Mouse (Mus musculus) erythroblast, adult 5-6 weeks (primary cell): Measurements from ENCODE around the gene Ogg1. TPM values are rescaled to one million over a fixed set of nuclear protein-coding genes. Genes with fewer than 3 reads are reported as not detected.

Experiments
- ATAC-seq: replicated peaks from 2 replicates; pipeline ENCODE4 v1.8.0; 2016; ENCODE audit warnings: moderate number of reproducible peaks, mild to moderate bottlenecking, moderate TSS enrichment, inconsistent platforms; ENCODE audit not compliant: poor library complexity, low FRiP score, severe bottlenecking
- total RNA-seq, 2 experiments: library from RNA; stranded (forward) in 1 of 2; stranded (reverse) in 1 of 2; fragments of 150-400 nt in 1 of 2; fragments of 200-764, 138-1000 nt in 1 of 2; gene quantifications; 2 replicates each; pipeline versions ENCODE4 v1.2.3 to v1.2.4; 2015 to 2017; ENCODE audit warnings: low replicate concordance in 2 of 2

Ogg1 gene
- total RNA-seq (2015; ENCODE audit: low replicate concordance), result 0.63 and 3.1 TPM in 2 replicates
- 7.6 TPM in 1 of 2 replicates, not detected in the other for total RNA-seq (2017; ENCODE audit: low replicate concordance)

- peak; percentile 94 for ATAC-seq
Measured at GRCm38 (mm10) chr6:113326533-113327315, at the start of gene Ogg1. Gene Ogg1, plus strand, starts transcription at chr6:113326972.

GRCm38 (mm10) chr6:113281676-113282075 is 45.1 kb upstream of the Ogg1 start:
- no peak for ATAC-seq

- no peak for ATAC-seq
Measured at GRCm38 (mm10) chr6:113282101-113282802, 44.5 kb upstream of the Ogg1 start, which contains the start of gene Cpne9. Gene Cpne9, plus strand, starts transcription at chr6:113282307.

GRCm38 (mm10) chr6:113282969-113283368 is 43.8 kb upstream of the Ogg1 start:
- ATAC-seq, result no peak

GRCm38 (mm10) chr6:113283500-113283899 is 43.3 kb upstream of the Ogg1 start:
- no peak for ATAC-seq

- ATAC-seq, result no peak
Measured at GRCm38 (mm10) chr6:113284931-113285330, 41.8 kb upstream of the Ogg1 start.

GRCm38 (mm10) chr6:113286316-113286715 is 40.5 kb upstream of the Ogg1 start:
- no peak for ATAC-seq

- ATAC-seq, result no peak
Measured at GRCm38 (mm10) chr6:113287236-113287635, 39.5 kb upstream of the Ogg1 start.

- no peak for ATAC-seq
Measured at GRCm38 (mm10) chr6:113289346-113289745, 37.4 kb upstream of the Ogg1 start.

GRCm38 (mm10) chr6:113290346-113290745 is 36.4 kb upstream of the Ogg1 start:
- no peak for ATAC-seq

GRCm38 (mm10) chr6:113292938-113293337 is 33.8 kb upstream of the Ogg1 start:
- no peak for ATAC-seq

- no peak for ATAC-seq
Measured at GRCm38 (mm10) chr6:113296046-113296445, 30.7 kb upstream of the Ogg1 start.

- ATAC-seq, result no peak
Measured at GRCm38 (mm10) chr6:113296639-113297038, 30.1 kb upstream of the Ogg1 start.

GRCm38 (mm10) chr6:113301350-113301749 is 25.4 kb upstream of the Ogg1 start:
- no peak for ATAC-seq

- ATAC-seq, result no peak
Measured at GRCm38 (mm10) chr6:113302258-113302657, 24.5 kb upstream of the Ogg1 start.

- peak; percentile 87 for ATAC-seq
Measured at GRCm38 (mm10) chr6:113306322-113306985, 20.3 kb upstream of the Ogg1 start.

GRCm38 (mm10) chr6:113306986-113307349 is 19.8 kb upstream of the Ogg1 start, which contains the start of gene Brpf1:
Gene Brpf1, plus strand, starts transcription at chr6:113307137.
- ATAC-seq, result peak; percentile 61

- ATAC-seq, result no peak
Measured at GRCm38 (mm10) chr6:113307481-113308121, 19.2 kb upstream of the Ogg1 start.

- no peak for ATAC-seq
Measured at GRCm38 (mm10) chr6:113308141-113308540, 18.6 kb upstream of the Ogg1 start.

- no peak for ATAC-seq
Measured at GRCm38 (mm10) chr6:113315972-113316371, 10.8 kb upstream of the Ogg1 start.
